Mouse (Mus musculus) E14TG2a.4 (cell line): ENCODE measurements around the gene Gm10337.

Experiments used
- CTCF ChIP-seq: conservative IDR thresholded peaks from 2 replicates; pipeline ENCODE4 v1.5.1; 2014; ENCODE audit warnings: low read length
- POU5F1 ChIP-seq: IDR thresholded peaks from 2 replicates; pipeline ENCODE4 v1.6.1; 2014; ENCODE audit warnings: low read length, borderline replicate concordance

GRCm38 (mm10) chr15:102501084-102501814 lies 2.3 kb upstream of the Gm10337 start:
- TF ChIP-seq CTCF = no peak
- no peak for TF ChIP-seq POU5F1
